Mouse (Mus musculus) testis, adult 2 months (tissue): Measurements from ENCODE around the gene Prr19.

ENCODE experiments used
- CTCF ChIP-seq: fragments of 200-500 bp; IDR thresholded peaks from 2 replicates; pipeline ENCODE4 v1.5.1; 2012; ENCODE audit warnings: low read depth, mild to moderate bottlenecking, inconsistent platforms, low read length, moderate library complexity; ENCODE audit not compliant: control insufficient read depth, insufficient read depth, insufficient replicate concordance
- POLR2A ChIP-seq: fragments of 200-500 bp; IDR thresholded peaks from 2 replicates; pipeline ENCODE4 v1.6.1; 2012; ENCODE audit warnings: low read depth, mild to moderate bottlenecking, inconsistent platforms, low read length, moderate library complexity; ENCODE audit not compliant: control insufficient read depth

GRCm38 (mm10) chr7:25308702-25309318 lies 7.6 kb downstream of the Prr19 start:
- TF ChIP-seq CTCF: no peak
- TF ChIP-seq POLR2A: no peak
